Mouse (Mus musculus) lung, adult 2 months (tissue): ENCODE results near the gene Aatk.

Experiments used
- CTCF ChIP-seq: fragments of 200-500 bp; IDR thresholded peaks from 2 replicates; pipeline ENCODE4 v1.5.1; 2011; ENCODE audit warnings: mild to moderate bottlenecking, low read length, control low read depth; ENCODE audit not compliant: insufficient read depth
- POLR2A ChIP-seq: fragments of 200-500 bp; IDR thresholded peaks from 2 replicates; pipeline ENCODE4 v1.6.1; 2011; ENCODE audit warnings: low read depth, mild to moderate bottlenecking, control low read depth, low read length, borderline replicate concordance; ENCODE audit errors: extremely low read depth

DNA sequence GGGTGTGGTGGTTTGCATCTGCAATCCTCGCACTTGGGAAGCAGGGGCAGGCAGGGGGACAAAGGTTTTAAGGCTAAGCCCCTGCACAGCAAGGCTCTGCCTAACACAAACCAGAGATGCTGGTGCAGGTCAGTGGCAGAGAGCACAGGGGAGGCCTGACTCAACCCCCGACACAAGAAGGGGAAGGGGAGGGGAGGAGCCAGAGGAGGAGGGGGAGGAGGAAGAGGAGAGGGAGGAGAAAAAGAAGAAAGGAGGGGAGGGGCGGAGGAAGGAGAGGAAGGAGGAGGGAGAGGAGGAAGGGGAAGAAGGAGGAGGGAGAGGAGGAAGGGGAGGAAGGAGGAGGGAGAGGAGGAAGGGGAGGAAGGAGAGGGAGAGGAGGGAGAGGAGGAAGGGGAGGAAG, 12.7 kb downstream of the Aatk start:
- TF ChIP-seq CTCF: no peak
- no peak for TF ChIP-seq POLR2A
